Mouse (Mus musculus) granulocyte monocyte progenitor cell, adult 5-6 weeks (primary cell): ENCODE data around the gene Sh3gl1. TPM values are rescaled to one million over a fixed set of nuclear protein-coding genes. Genes with fewer than 3 reads are reported as not detected.

ENCODE experiments used
- ATAC-seq: replicated peaks from 2 replicates; pipeline ENCODE4 v1.8.0; 2016; ENCODE audit warnings: mild to moderate bottlenecking, moderate TSS enrichment, inconsistent platforms; ENCODE audit not compliant: poor library complexity, severe bottlenecking
- total RNA-seq, 2 experiments: library from RNA; stranded (forward) in 1 of 2; stranded (reverse) in 1 of 2; fragments of 200-712, 200-1000 nt in 1 of 2; fragments of >200 nt in 1 of 2; fragmentation: Nextera tagmentation in 1 of 2; gene quantifications; 2 replicates each; pipeline ENCODE4 v1.2.3; 2014 to 2017

Sh3gl1 gene
- total RNA-seq, 2 experiments from 2014 or later = 23.8 to 25.3 TPM

GRCm38 (mm10) chr17:56040030-56040856 is 3.8 kb upstream of the Sh3gl1 start, which contains the start of gene Chaf1a:
Gene Chaf1a (plus strand): TSS chr17:56040439.
- peak; percentile 71 for ATAC-seq

- ATAC-seq = no peak
Measured at GRCm38 (mm10) chr17:56039345-56039744, 2.9 kb upstream of the Sh3gl1 start.

GRCm38 (mm10) chr17:56038583-56039261 is 2.3 kb upstream of the Sh3gl1 start:
- no peak for ATAC-seq

GRCm38 (mm10) chr17:56036901-56037287 is 459 bp upstream of the Sh3gl1 start:
- no peak for ATAC-seq

- ATAC-seq = no peak
Measured at GRCm38 (mm10) chr17:56035216-56035615, 1.2 kb downstream of the Sh3gl1 start.

GRCm38 (mm10) chr17:56034726-56035100 is 1.7 kb downstream of the Sh3gl1 start:
- ATAC-seq = no peak

- ATAC-seq = no peak
Measured at GRCm38 (mm10) chr17:56034040-56034725, 2.3 kb downstream of the Sh3gl1 start.

- peak; percentile 41 for ATAC-seq
Measured at GRCm38 (mm10) chr17:56032831-56033230, 3.6 kb downstream of the Sh3gl1 start.

GRCm38 (mm10) chr17:56032127-56032733 is 4.2 kb downstream of the Sh3gl1 start:
- ATAC-seq = no peak

- no peak for ATAC-seq
Measured at GRCm38 (mm10) chr17:56031431-56031830, 5.0 kb downstream of the Sh3gl1 start.

GRCm38 (mm10) chr17:56030919-56031318 is 5.5 kb downstream of the Sh3gl1 start:
- peak; percentile 75 for ATAC-seq

GRCm38 (mm10) chr17:56030238-56030870 is 6.1 kb downstream of the Sh3gl1 start:
- ATAC-seq = no peak

GRCm38 (mm10) chr17:56027801-56028441 is 8.5 kb downstream of the Sh3gl1 start:
- no peak for ATAC-seq

GRCm38 (mm10) chr17:56026881-56027280 is 9.6 kb downstream of the Sh3gl1 start:
- no peak for ATAC-seq

GRCm38 (mm10) chr17:56026303-56026702 is 10.1 kb downstream of the Sh3gl1 start:
- no peak for ATAC-seq

GRCm38 (mm10) chr17:56024931-56025330 is 11.5 kb downstream of the Sh3gl1 start:
- ATAC-seq = no peak

- ATAC-seq = no peak
Measured at GRCm38 (mm10) chr17:56024476-56024875, 12.0 kb downstream of the Sh3gl1 start.

GRCm38 (mm10) chr17:56023386-56023785 is 13.0 kb downstream of the Sh3gl1 start:
- ATAC-seq = peak; percentile 69

- no peak for ATAC-seq
Measured at GRCm38 (mm10) chr17:56022989-56023290, 13.5 kb downstream of the Sh3gl1 start.
